Mouse (Mus musculus): ENCODE measurements at regions not wholly inside any gene's neighbourhood (a gene's known extent, or its start where the extent isn't known, plus 50 kb on each side); places are given as distances from the start of the nearest gene placed in this dataset.
A peak's percentile ranks its signal among the peaks of the same experiment; 100 is the strongest.

DNA sequence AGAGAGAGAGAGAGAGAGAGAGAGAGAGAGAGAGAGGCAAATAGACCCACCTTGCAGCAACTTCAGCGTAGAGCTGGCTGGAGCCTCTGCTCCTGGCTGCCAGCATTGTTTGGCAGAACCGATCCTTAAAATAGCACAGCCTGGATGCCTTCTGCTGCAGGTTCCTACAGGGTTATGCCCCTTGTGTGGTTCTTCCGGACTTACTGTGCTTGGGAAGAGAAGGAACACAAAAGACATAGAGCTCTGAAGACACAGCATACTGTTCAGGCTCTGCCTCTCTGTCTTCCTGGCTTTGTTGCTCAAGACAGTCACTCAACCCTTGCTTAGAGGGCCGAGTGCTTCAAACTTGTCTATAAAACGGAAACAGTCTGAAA lies 86.2 kb upstream of the Slc25a26 start:
- DNase-seq (ENCODE audit: low read depth, low spot score) = no peak

DNA sequence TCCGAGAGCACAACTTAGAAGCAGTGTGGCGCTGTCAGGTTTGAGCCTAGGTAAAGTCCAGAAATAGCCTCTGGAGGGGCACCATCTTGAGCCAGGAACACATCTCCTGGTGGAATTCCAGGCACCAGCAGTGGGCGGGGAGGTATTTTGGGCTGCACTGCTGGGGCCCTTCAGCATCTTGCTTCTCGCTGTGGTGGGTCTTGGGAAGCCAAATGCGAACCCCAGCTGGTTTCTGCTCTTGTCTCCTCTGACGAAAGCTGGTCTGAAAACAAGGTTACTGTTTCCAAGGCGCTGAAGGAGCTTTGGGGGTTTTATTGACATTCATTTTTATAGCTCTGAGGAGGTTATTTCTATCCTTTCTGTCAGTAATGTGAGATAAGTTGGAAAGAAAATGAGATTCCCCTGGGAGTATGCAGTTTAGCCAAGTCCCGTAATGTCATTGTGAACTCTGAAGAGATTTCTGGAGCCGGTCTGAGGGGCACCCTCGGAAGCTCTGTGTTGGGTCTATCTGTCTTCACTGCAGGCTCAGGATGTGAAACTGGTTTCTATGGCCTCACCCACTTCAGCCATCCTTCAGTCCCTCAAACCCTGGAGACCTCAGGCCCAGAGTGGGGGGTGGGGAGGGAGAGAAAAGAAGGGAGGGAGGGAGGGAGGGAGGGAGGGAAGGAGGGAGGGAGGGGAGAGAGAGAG lies 86.7 kb upstream of the Slc25a26 start:
- no peak for DNase-seq (ENCODE audit: low read depth, low spot score)

DNA sequence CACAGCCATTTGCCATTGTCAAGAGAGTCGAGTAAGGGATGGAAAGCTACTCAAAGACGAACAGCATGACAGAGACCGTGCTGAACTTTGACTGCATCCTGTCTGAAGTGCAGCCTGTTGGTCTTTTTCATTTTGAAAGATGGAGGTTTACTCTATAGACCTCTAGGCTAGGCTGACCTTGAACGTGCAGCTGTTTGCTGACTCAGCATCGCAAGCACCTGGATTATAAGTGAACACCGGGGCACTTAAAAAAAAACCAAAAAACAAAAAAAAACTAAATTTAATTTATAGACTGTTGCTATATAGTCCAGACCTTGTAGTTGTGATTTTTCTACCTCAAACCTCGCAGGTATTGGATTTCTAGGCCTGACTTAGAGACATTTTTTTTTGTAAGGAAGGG lies 87.8 kb upstream of the Slc25a26 start:
- no peak for DNase-seq (ENCODE audit: low read depth, low spot score)

DNA sequence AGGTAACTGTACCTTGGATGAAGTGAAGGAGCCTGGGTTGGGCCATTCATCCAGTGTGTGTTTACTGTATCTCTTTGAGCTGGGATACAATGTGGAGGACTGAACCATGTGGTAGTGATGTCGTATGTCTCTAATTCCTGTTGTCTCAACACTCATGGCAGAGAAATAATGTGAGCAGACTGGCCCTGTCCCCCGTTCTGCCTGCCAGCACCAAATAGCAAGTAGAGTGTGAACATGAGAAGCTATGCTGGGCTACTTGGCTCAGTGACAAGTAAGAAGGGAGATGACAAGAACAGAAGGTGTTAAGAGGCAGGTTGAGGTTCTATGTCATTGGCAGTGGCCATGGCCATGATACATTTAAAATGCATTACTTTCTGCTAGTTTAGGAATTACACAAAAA lies 89.7 kb upstream of the Slc25a26 start:
- DNase-seq (ENCODE audit: low read depth, low spot score) = no peak

DNA sequence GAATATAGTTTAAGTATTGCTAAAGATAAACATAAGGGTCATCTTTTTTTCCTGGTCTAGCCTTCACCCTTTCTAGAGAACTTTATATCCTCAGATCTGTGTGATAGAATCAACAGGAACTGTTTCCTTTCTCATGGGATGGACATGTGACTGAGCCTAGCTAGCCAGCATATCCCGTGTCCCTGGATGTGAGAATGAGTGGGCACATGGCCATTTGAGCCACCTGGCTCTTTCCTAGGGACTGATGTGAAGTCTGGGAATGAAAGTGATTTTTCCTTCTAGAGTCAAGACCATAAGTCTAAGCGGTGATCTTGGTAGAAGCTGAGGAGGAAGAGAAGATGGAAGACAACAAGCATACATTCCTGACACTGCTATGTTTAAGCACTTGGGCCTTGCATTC lies 91.1 kb upstream of the Slc25a26 start:
- DNase-seq (ENCODE audit: low read depth, low spot score) = no peak

DNA sequence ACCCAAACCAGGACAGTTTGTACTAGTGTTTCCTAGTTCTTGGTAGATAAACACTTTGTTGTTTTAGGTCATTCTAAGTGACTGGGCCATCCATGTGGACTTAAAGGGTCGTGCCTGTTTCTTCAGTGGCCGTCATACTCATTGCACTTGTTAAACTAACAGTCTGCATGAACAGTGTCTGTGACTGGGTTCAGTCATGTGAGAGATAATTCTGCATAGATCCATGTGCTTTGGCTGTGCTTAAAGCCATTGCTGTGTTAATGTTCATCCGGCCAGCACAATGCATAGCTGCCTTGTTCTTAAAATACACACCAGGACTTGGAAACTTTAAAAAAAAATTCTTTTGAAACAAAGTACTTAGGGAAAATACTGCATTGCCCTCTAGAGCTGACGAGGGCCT lies 92.4 kb upstream of the Slc25a26 start:
- DNase-seq (ENCODE audit: low read depth, low spot score) = no peak

DNA sequence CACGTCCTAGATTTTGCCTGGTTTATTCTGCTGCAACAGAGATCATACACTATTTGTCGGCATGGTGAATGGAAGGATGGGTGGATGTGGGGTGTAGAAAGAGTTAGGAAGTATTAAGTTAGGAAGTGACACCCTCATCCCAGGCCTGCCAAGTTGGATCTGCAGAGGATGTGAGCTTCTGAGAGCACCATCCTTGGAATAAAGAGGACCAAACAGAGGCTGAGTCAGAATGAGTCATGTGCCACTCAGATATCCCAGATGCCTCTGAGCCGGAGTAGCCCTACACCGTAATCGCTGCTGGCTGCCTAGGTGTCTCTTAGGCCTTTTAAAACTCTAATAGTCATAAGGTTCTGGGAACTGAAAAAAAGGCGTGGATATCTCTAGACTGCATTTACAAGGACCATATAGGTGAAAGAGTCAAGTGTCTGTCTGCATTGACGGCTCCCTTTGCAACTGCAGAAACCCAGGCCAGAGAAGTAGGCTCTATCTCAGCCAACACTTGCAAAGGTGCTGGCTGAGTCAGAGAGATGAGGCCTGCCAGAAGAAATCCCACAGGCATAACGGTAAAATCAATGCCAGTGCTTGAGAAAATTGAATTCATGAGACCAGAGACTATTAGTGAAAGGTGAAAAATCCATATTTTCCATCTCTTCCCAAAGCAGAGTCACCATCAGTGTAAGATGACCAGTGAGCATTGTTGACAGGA lies 94.6 kb upstream of the Slc25a26 start:
- no peak for DNase-seq (ENCODE audit: low read depth, low spot score)

DNA sequence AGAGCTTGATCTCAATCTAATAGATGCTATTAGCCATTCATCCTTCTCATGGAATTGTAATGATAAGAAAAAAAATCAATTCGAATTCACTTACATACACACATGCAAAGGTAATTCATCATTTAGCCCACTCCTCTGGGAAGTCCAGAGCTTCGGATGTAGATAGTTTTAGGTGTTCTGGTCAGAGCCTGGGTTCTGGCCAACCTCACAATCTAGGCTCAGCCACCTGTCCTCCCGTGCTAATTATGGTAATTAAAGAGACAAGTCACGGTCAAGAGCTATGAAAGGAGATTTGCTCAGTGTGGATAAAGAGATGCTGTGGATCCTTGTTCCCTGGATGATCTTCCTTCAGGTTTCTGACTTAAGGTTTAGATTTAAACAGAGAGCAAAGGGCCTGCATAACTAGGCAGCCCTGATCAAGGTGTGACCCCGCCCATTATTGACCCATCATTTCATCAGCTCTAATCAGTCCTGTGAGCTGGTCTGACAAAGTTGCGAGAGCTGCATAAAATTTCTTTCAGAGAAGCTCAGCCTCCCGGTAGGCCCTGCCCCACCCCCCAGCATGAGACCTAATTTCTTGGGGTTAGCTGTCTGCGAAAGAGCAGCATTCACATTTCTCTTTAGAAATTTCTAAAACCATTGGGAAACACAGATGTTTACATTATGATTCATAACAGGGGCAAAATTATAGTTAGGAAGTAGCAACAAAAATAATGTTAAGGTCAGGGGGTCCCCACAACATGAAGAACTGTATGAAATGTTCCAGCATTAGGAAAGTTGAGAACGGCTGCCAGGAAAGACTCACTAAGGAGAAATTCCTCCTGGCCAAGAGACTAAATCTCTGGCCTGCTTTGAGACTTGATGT lies 98.3 kb upstream of the Slc25a26 start:
- DNase-seq (ENCODE audit: low read depth, low spot score) = no peak

DNA sequence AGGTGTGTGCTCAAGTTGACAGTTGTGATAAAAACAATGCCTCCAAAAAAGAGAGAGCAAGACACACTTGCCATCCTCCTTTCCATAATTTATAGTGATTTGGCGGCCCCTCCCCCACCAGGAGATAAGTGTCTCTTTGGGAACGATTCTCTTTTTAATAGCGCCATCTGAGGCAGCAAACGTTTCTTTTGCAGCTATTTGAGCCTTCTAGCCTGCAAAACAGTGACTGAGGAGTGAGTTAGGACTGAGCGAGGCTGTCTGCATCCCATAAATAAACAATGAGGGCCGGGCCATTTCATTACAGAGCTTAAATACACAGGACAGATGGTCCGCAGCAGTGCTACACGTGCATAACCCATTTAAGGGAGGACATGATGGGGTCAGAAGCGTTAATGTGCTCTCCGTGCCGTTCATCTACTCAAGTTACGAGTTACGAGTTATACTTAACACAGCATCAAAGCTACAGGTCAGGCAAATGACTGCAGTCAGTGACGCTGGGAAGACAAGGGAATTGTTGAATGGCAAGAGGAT lies 99.0 kb upstream of the Slc25a26 start:
- DNase-seq (ENCODE audit: low read depth, low spot score) = peak; percentile 50

DNA sequence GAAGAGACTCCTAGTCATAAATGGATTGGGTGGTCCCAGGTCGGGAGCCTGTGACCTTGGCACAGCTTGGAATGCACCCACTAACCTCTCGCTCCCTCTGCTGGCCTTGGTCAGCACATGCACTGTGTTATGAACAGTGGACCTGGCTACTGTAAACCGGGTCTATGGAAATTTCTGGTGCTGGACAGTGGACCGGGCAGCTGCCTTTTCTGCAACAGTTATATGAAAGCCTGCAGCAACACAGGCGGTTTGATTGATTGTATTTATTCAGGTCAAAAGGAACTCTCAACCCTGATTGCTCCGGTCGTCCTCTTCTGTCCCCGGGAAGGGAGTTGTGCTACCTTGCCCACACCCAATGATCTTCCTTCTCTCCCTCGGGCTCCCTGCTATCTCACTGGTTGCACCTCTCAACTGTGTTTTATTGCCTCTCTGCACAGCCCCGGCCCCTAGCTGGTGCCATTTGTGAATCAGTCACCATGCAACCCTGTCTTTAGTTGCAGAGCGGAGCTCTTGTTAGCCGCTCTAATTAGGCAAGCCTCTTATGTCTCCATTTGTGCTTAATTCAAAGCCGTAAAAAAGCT lies 99.6 kb upstream of the Slc25a26 start:
- DNase-seq (ENCODE audit: low read depth, low spot score) = no peak

DNA sequence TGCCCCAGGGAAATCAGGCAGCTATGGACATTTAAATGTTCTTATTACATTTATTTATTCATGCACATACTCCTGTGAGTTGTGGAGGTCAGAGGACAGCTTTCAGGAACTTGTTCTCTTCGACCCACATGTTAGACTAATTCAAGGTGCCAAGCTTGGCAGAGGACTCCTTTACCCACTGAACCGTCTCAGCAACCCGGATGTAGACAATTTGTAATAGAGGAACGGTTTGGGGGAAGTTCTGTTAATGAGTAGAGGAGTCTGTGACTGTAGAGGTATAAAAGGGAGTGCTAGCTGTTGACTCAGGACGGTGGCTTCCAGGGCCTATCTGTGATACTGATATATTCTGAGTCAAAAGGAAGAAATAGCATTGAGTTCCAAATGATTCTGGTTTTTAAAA lies 107.4 kb upstream of the Magi1 start:
- no peak for DNase-seq (ENCODE audit: low read depth, low spot score)

DNA sequence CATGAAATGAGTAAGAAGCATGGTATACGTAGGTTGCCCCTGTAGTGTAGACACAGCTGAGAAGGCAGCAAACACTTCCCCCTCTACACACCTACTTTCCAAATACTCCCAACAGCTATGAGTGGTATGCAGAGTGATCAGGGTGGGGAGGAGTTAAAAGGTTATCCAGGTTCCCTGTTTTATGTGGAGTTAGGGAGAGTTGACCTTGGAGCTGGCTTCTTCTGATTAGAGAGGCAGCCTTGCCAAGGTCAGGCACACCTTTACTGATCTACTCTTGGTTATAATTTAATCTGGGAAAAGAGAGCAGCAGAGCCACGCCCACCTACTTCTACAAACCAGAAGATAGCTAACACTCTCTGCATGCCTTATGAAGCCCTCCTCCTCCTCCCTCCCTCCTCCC lies 106.7 kb upstream of the Magi1 start:
- no peak for DNase-seq (ENCODE audit: low read depth, low spot score)

DNA sequence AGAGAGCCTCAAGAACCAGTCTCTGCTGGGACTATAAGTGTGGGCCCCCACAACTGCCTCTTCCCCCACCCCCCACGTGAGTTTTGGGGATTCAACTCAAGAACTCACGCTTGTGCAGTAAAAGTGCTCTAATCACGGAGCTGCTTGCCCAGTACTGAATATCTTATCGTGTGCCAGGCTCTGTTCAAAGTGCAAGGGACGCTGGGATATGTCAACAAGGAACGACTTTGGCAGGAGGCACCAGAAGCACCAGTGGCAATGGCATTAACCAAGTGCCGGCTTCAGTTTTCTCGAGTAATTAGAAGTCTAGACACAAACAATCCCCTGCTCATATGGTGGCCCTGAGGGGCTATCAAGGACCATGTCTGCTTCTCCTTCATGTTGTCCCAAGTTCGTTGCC lies 106.0 kb upstream of the Magi1 start:
- DNase-seq (ENCODE audit: low read depth, low spot score) = no peak

DNA sequence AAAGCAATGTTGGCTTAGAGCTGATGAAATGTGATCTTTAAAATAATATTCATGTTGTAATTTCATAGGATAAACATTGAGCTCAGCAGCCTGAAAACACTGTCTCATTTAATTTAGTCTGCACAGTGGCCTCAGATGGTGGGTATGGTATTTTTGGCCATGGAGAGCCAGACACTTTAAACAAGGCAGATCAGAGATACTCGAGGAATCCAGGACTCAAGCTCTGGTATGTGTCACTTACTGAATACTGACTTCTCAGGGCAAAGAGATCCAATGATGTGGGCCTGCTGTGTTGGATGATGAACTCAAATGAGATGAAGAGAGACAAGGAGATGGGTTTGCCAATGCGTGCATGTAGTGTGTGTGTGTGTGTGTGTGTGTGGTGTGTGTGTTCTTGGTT lies 103.9 kb upstream of the Magi1 start:
- DNase-seq (ENCODE audit: low read depth, low spot score) = no peak

DNA sequence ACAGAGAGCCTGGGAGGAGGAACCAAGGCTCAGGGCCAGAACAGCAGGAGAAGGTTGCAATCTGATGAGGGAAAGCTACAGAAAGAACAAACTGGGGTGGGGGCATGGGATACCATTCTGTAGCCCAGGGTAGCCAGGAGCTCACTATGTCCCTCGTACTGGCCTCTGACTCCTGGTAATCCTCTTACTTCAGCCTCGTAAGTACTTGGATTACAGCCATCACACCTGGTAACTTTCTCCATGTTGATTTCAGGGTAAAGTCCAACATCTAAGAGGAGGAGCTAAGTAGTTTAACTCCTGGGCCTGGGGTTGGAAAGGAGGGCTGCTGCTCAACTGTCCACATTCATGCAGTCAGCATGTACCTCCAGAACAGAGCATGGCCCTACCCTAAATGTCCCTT lies 101.8 kb upstream of the Magi1 start:
- no peak for DNase-seq (ENCODE audit: low read depth, low spot score)

DNA sequence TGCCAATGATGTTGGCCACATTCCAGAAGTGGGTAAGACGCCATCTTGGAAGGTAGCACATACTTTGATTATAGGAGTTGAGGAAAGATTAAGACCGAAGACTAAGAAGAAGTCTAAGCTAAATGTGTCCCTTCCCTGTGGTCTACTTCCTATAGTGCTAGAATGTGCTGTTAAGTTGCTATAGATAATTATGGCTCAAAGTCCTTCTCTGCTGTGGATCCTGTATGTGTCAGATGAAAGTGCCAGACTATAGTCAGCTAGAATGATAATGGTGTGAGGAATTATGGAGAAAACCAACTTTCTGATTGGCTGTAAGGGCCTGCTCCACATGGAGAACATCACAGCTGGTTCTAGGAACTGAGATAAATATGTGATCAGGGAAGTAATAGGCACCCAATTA lies 86.3 kb upstream of the Magi1 start:
- no peak for DNase-seq (ENCODE audit: low read depth, low spot score)

DNA sequence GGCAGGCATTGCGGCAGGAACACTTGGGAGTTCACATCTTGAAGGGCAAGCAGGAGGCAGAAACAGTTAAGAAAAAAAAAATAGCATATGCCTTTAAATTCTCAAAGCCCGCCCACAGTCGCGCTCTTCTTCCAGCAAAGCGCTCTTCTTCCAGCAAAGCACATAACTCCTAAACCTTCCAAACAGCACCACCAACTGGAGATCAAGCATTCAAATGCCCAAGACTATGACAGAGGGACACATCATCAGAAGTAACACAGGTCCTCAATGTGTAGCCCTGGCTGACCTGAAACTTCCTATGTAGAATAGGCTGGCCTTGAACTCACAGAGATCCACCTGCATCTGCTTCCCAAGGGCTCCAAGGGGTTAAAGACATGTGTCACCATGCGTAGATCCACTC lies 80.2 kb upstream of the Magi1 start:
- DNase-seq (ENCODE audit: low read depth, low spot score) = no peak

DNA sequence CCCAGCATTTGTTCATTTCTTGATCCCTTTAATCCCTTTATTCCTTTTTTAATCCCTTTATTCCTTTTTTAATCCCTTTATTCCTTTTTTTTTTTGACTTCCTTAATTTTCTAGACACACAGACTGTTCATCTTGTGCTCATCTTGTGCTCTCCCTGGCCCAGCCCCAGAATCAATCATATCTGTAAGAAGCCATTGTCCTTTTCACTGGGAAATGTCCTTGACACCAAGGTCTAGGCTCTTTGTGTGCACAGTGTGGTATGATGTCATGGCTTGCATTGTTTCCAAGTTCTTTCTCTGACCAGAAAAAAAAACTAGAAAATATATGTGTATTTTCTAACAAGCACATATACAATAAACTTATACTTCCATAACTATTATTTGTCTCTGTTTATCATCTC lies 78.9 kb upstream of the Magi1 start:
- no peak for DNase-seq (ENCODE audit: low read depth, low spot score)

DNA sequence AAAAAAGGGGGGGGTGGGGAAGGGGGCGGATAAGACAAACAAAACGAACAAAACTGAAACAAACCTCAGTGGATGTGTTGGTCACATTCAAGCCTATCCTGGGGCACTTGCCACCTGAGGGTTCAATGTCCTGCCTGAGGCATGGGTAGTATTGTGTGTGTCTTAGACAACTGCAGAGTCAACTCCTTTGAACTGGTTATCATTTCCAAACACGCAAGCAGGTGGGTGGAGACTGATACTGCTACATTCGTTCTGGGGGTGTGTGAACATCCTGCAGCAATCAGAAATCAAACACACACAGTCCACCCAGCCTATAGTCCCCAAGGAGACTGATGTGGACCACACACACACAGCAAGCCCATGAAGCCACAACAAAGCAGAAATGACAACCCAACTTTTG lies 73.9 kb upstream of the Magi1 start:
- DNase-seq (ENCODE audit: low read depth, low spot score) = no peak

DNA sequence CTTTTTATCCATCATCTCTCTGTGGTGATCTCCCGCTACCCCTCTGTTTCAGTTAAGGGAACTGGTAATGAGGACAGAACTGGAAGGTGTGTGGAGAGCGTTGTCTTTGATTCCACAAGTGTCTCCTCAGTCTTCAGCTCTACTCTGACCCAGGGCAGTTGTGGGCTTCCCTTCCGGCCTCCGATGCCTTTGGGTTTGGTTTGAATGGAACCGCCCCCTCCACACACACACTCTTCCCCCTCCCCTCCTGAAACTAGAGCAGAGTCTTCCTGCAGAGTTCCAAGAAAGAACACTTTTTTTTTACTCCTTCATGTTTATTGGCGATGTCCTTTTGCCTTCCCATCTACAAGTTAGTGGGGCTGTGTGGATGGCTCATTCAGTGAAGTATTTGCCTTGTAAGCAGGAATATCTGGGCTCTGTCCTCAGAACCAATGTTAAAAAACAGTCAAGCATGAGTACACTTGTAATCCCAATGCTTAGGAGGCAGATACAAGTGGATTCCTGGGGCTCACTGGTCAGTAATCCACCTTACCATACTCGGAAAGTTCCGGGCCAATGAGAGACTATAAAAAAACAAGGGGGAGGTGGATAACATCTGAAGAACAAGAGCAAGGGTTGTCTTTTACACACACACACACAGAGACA lies 70.9 kb upstream of the Magi1 start:
- DNase-seq (ENCODE audit: low read depth, low spot score) = no peak

DNA sequence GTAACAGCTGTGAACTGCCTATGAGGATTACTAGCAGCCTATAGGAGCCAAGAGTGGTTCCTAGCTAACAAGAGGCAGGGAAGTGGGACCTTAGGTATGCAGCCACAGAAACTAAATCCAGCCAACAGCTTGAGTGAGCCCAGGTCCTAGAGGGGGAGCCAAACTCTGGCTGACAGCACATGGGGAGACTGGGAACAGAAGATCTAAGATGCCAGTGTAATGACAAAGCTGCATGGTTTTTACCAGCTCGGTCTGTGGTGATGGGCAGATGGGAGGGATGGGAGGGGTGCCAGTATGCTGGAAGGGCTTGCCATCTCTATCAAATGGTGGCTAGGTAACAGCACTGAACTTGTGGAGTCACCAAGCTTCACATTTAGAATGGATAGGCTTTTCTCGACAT lies 60.6 kb upstream of the Magi1 start:
- DNase-seq (ENCODE audit: low read depth, low spot score) = no peak

DNA sequence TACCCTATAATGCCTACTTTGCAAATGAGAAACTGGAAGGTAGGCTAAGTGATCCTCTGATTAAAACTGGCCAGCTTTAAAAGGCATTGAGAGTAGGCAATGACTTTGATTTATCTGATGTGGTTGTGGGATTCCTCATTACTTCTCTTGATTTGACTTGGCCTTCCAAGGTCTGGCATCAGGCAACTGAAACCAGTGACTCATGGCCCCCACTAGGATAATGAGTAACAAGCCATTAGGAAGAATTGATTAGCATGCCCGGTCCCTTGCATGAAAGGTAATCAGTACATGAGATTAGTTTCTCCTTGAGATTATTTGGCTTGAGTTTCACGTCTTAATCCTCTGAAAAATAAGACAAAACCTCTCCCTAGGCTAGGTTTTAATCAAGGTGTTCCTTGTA lies 56.8 kb upstream of the Magi1 start:
- no peak for DNase-seq (ENCODE audit: low read depth, low spot score)

All from brain, embryonic 18.5 days (tissue).